Mouse (Mus musculus) ES-Bruce4 (cell line): ENCODE measurements around the gene Slco2a1. TPM values are rescaled to one million over a fixed set of nuclear protein-coding genes. Genes with fewer than 3 reads are reported as not detected.
A peak's percentile ranks its signal among the peaks of the same experiment; 100 is the strongest.

Experiments used
- H3K27ac ChIP-seq: 2 replicates; pipeline ENCODE4 v1.5.1; 2012; ENCODE audit warnings: low read length, inconsistent platforms; ENCODE audit not compliant: insufficient read depth
- H3K27me3 ChIP-seq: 2 replicates; pipeline ENCODE4 v1.6.1; 2012; ENCODE audit warnings: mild to moderate bottlenecking, low read length, inconsistent platforms; ENCODE audit not compliant: control insufficient read depth, poor library complexity, insufficient read depth, severe bottlenecking
- H3K36me3 ChIP-seq: 2 replicates; pipeline ENCODE4 v1.6.1; 2012; ENCODE audit warnings: inconsistent platforms, mild to moderate bottlenecking, low read length, moderate library complexity; ENCODE audit not compliant: control insufficient read depth, poor library complexity, insufficient read depth, severe bottlenecking
- H3K4me1 ChIP-seq: one replicate; pipeline ENCODE4 v1.8.1; 2011; ENCODE audit warnings: low read length; ENCODE audit not compliant: control insufficient read depth, insufficient read depth
- H3K4me3 ChIP-seq: 2 replicates; pipeline ENCODE4 v1.5.1; 2011; ENCODE audit warnings: low read depth, mild to moderate bottlenecking, low read length
- H3K9ac ChIP-seq: 2 replicates; pipeline ENCODE4 v1.6.1; 2012; ENCODE audit warnings: low read depth, mild to moderate bottlenecking, inconsistent platforms; ENCODE audit not compliant: poor library complexity, severe bottlenecking
- H3K9me3 ChIP-seq: replicated peaks from 2 replicates; pipeline ENCODE4 v1.6.1; 2012; ENCODE audit warnings: mild to moderate bottlenecking, low read length, inconsistent platforms; ENCODE audit not compliant: control insufficient read depth, poor library complexity, insufficient read depth, severe bottlenecking
- CTCF ChIP-seq: IDR thresholded peaks from one replicate; pipeline ENCODE4 v1.8.1; 2011; ENCODE audit warnings: low read depth, low read length
- EP300 ChIP-seq: IDR thresholded peaks from 2 replicates; pipeline ENCODE4 v1.6.1; 2011; ENCODE audit warnings: low read depth, low read length; ENCODE audit not compliant: insufficient read depth
- POLR2A ChIP-seq: IDR thresholded peaks from one replicate; pipeline ENCODE4 v1.8.1; 2011; ENCODE audit warnings: low read length; ENCODE audit not compliant: insufficient read depth
- polyA plus RNA-seq: library from polyadenylated mRNA; stranded (reverse); fragments of >200 nt; gene quantifications from 2 replicates; pipeline ENCODE4 v1.2.4, GENCODE M21; 2011; ENCODE audit warnings: low read depth; ENCODE audit not compliant: missing spikeins, insufficient read depth, insufficient read length

Slco2a1 gene
- polyA plus RNA-seq, 1 experiment, result 3.1 TPM

GRCm38 (mm10) chr9:102955866-102956265, 32.6 kb upstream of the Slco2a1 start:
- H3K4me1 ChIP-seq, result peaks cover 12% of the 10 kb centered on the region

GRCm38 (mm10) chr9:102958703-102959102, 29.8 kb upstream of the Slco2a1 start:
- no peaks in the 10 kb centered on the region for H3K9me3 ChIP-seq
- no peak overlapping the region for H3K9ac ChIP-seq
- no peak overlapping the region for H3K4me3 ChIP-seq
- H3K36me3 ChIP-seq, result no peaks in the 10 kb centered on the region
- peaks cover 13% of the 10 kb centered on the region for H3K4me1 ChIP-seq
- no peaks in the 10 kb centered on the region for H3K27me3 ChIP-seq
- no peak for TF ChIP-seq CTCF
- TF ChIP-seq EP300, result no peak
- TF ChIP-seq POLR2A, result no peak
- no peak overlapping the region for H3K27ac ChIP-seq

More at GRCm38 (mm10) chr9:102955866-102956265, 32.6 kb upstream of the Slco2a1 start:
- Histone ChIP-seq H3K9me3 (no peaks in the 10 kb centered on the region), H3K27me3 (no peaks in the 10 kb centered on the region), H3K4me3 (no peak overlapping the region), H3K36me3 (no peaks in the 10 kb centered on the region), H3K9ac (no peak overlapping the region), H3K27ac (no peak overlapping the region)
- no peak for TF ChIP-seq EP300
- TF ChIP-seq CTCF, result no peak
- TF ChIP-seq POLR2A, result no peak

GRCm38 (mm10) chr9:102961356-102962092, 27.0 kb upstream of the Slco2a1 start:
- Histone ChIP-seq H3K4me3 (no peak overlapping the region), H3K27ac (peak overlapping the region; percentile 97), H3K9ac (peak overlapping the region; percentile 60), H3K36me3 (no peaks in the 10 kb centered on the region), H3K4me1 (peaks cover 12% of the 10 kb centered on the region), H3K9me3 (no peaks in the 10 kb centered on the region), H3K27me3 (no peaks in the 10 kb centered on the region)
- peak; percentile 100 for TF ChIP-seq EP300
- TF ChIP-seq POLR2A, result no peak
- TF ChIP-seq CTCF, result no peak

GRCm38 (mm10) chr9:102962093-102962788, 26.3 kb upstream of the Slco2a1 start:
- Histone ChIP-seq H3K4me3 (peak overlapping the region; percentile 33), H3K4me1 (peaks cover 12% of the 10 kb centered on the region), H3K27ac (peak overlapping the region; percentile 97), H3K27me3 (no peaks in the 10 kb centered on the region), H3K9me3 (no peaks in the 10 kb centered on the region), H3K36me3 (no peaks in the 10 kb centered on the region), H3K9ac (peak overlapping the region; percentile 60)
- TF ChIP-seq EP300, result peak; percentile 68
- TF ChIP-seq CTCF, result no peak

GRCm38 (mm10) chr9:102963321-102963720, 25.2 kb upstream of the Slco2a1 start:
- Histone ChIP-seq H3K9me3 (no peaks in the 10 kb centered on the region), H3K4me3 (no peak overlapping the region), H3K27me3 (no peaks in the 10 kb centered on the region), H3K9ac (no peak overlapping the region), H3K36me3 (no peaks in the 10 kb centered on the region), H3K4me1 (peaks cover 12% of the 10 kb centered on the region), H3K27ac (no peak overlapping the region)
- TF ChIP-seq POLR2A, result no peak
- no peak for TF ChIP-seq EP300
- no peak for TF ChIP-seq CTCF

- no peak overlapping the region for H3K4me3 ChIP-seq
- TF ChIP-seq CTCF (no peak), EP300 (no peak), POLR2A (no peak)
- peaks cover 7% of the 10 kb centered on the region for H3K4me1 ChIP-seq
- H3K27ac ChIP-seq, result no peak overlapping the region
- H3K36me3 ChIP-seq, result no peaks in the 10 kb centered on the region
- H3K27me3 ChIP-seq, result no peaks in the 10 kb centered on the region
- no peaks in the 10 kb centered on the region for H3K9me3 ChIP-seq
- H3K9ac ChIP-seq, result no peak overlapping the region
Measured at GRCm38 (mm10) chr9:102964644-102965043, 23.9 kb upstream of the Slco2a1 start.
